Mouse (Mus musculus): ENCODE data around the gene Zeb2. TPM values are rescaled to one million over a fixed set of nuclear protein-coding genes. Genes with fewer than 3 reads are reported as not detected.

Zeb2 gene
- polyA plus RNA-seq, 1 experiment from 2014 or later: 48.7 TPM

DNA sequence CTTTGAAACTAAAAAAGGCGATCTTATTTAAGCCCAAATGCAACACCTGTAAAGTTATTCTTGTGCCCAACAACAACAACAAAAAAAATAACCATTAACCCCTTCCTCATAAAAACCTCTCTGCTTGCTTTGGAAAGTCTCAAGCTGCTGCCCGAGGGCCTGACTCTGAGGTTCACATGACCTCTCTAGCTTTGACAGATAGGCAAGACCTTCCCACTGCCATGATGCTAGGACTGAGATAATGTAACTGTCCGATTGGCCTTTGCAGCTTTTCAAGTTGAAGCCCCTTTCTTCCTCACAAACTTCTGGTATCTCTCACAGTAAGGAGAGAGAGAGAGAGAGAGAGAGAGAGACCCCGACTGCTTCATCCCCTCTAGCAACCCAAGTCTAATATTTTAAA lies 16.2 kb downstream of the Zeb2 start:
- 61% methylated on average over 4 of the region's 4 CpGs for WGBS
- Histone ChIP-seq H3K4me3 (no peak overlapping the region), H3K27me3 (ENCODE audit: low read depth, poor library complexity, severe bottlenecking) (no peaks in the 10 kb centered on the region), H3K4me1 (peaks cover 100% of the 10 kb centered on the region), H3K9me3 (replicated peaks) (no peaks in the 10 kb centered on the region), H3K27ac (replicated peaks) (peak overlapping the region; percentile 100), H3K36me3 (peaks cover 23% of the 10 kb centered on the region)
- DNase-seq (ENCODE audit: low spot score): peak; percentile 9

GRCm38 (mm10) chr2:45100628-45101027 lies 16.6 kb downstream of the Zeb2 start:
- no peak for DNase-seq (ENCODE audit: low spot score)

GRCm38 (mm10) chr2:45100017-45100416 lies 17.2 kb downstream of the Zeb2 start:
- Histone ChIP-seq H3K4me3 (no peak overlapping the region), H3K27me3 (ENCODE audit: low read depth, poor library complexity, severe bottlenecking) (no peaks in the 10 kb centered on the region), H3K27ac (replicated peaks) (peak overlapping the region; percentile 100), H3K36me3 (peaks cover 17% of the 10 kb centered on the region), H3K4me1 (peaks cover 100% of the 10 kb centered on the region), H3K9me3 (replicated peaks) (no peaks in the 10 kb centered on the region)
- 75% methylated on average over 4 of the region's 4 CpGs for WGBS
- DNase-seq (ENCODE audit: low spot score): peak; percentile 7

More at GRCm38 (mm10) chr2:45100628-45101027, 16.6 kb downstream of the Zeb2 start:
- Histone ChIP-seq H3K36me3 (peaks cover 22% of the 10 kb centered on the region), H3K4me1 (peaks cover 100% of the 10 kb centered on the region), H3K4me3 (no peak overlapping the region), H3K27me3 (ENCODE audit: low read depth, poor library complexity, severe bottlenecking) (no peaks in the 10 kb centered on the region), H3K9me3 (replicated peaks) (no peaks in the 10 kb centered on the region), H3K27ac (replicated peaks) (peak overlapping the region; percentile 100)
- WGBS: 67% methylated on average over 7 of the region's 7 CpGs

- H3K36me3 ChIP-seq: peaks cover 22% of the 10 kb centered on the region
- DNase-seq (ENCODE audit: low spot score): peak; percentile 8
- H3K27ac ChIP-seq (replicated peaks): peak overlapping the region; percentile 69; the same call in 1 of the 2 replicates
- no peaks in the 10 kb centered on the region for H3K9me3 ChIP-seq (replicated peaks)
- peaks cover 100% of the 10 kb centered on the region for H3K4me1 ChIP-seq
- H3K27me3 ChIP-seq (ENCODE audit: low read depth, poor library complexity, severe bottlenecking): no peaks in the 10 kb centered on the region
- WGBS: 81% methylated on average over 4 of the region's 4 CpGs
- H3K4me3 ChIP-seq: no peak overlapping the region
Measured at GRCm38 (mm10) chr2:45099081-45099480, 18.1 kb downstream of the Zeb2 start.

- peaks cover 100% of the 10 kb centered on the region for H3K4me1 ChIP-seq
- peak; percentile 26 for DNase-seq (ENCODE audit: low spot score)
- no peaks in the 10 kb centered on the region for H3K9me3 ChIP-seq (replicated peaks)
- peak overlapping the region; percentile 85 for H3K27ac ChIP-seq (replicated peaks)
- peak overlapping the region; percentile 28; the same call in 1 of the 2 replicates for H3K4me3 ChIP-seq
- whole genome bisulfite sequencing: 4% methylated on average over 5 of the region's 5 CpGs
- H3K36me3 ChIP-seq: peaks cover 33% of the 10 kb centered on the region
- H3K27me3 ChIP-seq (ENCODE audit: low read depth, poor library complexity, severe bottlenecking): no peaks in the 10 kb centered on the region
Measured at GRCm38 (mm10) chr2:45097969-45098368, 19.2 kb downstream of the Zeb2 start.

DNA sequence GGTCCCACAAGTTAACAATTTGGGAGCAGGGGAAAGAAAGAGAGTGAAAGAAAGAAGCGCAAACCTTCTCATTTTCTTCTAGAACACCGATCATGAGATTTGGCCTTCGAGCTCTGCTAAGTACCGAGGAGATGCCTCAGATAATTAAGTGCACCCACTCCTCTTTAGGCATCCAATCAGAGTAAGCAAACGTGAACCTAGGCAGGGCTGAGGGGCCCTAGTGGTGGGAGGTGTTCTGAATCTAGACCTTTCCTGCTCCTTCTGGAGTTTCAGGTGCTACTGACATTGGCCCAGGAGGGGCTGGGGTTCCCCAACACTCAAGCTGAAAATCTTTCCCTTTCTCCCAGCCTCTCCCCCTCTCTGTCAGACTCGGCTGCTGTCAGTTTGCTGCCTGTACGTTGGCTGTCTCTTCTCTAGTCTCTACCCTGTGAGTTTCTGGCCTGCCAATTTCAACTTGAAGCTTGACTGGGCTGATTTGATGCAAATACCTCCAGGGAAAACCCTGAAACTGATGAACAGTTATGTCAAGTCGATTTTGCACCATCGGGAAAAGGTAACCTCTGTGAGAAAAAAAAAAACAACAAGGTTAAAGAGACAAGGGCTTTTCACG lies 20.5 kb downstream of the Zeb2 start:
- Histone ChIP-seq H3K27me3 (ENCODE audit: low read depth, poor library complexity, severe bottlenecking) (no peaks in the 10 kb centered on the region), H3K4me1 (peaks cover 96% of the 10 kb centered on the region), H3K9me3 (replicated peaks) (no peaks in the 10 kb centered on the region), H3K4me3 (peak overlapping the region; percentile 37; the same call in 1 of the 2 replicates), H3K27ac (replicated peaks) (peak overlapping the region; percentile 85), H3K36me3 (peaks cover 45% of the 10 kb centered on the region)
- WGBS: 25% methylated on average over 10 of the region's 10 CpGs
- peak; percentile 37 for DNase-seq (ENCODE audit: low spot score)

- H3K4me1 ChIP-seq: peaks cover 96% of the 10 kb centered on the region
- peak overlapping the region; percentile 37; the same call in 1 of the 2 replicates for H3K4me3 ChIP-seq
- no peaks in the 10 kb centered on the region for H3K27me3 ChIP-seq (ENCODE audit: low read depth, poor library complexity, severe bottlenecking)
- DNase-seq (ENCODE audit: low spot score): peak; percentile 66
- H3K9me3 ChIP-seq (replicated peaks): no peaks in the 10 kb centered on the region
- peaks cover 54% of the 10 kb centered on the region for H3K36me3 ChIP-seq
- 11% methylated on average over 9 of the region's 9 CpGs for WGBS
- H3K27ac ChIP-seq (replicated peaks): peak overlapping the region; percentile 85
Measured at GRCm38 (mm10) chr2:45095825-45096224, 21.4 kb downstream of the Zeb2 start.

DNA sequence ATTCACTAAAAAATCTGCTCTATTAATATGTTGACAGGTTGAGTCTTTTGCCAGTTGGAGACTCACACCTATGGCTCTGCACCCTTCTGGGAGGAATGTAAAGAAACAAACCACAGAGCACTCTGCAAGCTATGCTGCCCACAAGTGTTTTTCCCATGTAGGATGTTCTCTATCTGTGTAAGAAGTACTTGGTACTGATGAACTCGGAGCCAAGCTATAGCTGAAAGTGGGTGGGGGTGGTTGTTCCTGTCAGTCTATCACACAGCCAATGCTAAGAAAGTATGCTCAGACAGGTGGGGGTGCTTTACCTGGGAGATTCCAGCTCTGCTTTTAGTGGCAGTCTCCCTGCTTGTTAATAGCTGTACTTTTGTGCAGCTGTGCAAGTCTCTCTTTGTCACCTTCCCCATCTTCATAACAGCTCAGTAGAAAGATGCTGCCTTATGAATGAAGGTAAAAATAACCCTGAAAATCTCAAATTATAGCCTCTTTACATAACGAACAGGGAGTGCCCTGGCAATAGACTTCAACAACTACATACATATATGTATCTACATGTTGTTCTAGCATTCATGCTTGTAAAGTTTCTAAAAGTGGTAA lies 22.7 kb downstream of the Zeb2 start:
- H3K4me1 ChIP-seq: peaks cover 96% of the 10 kb centered on the region
- no peak for DNase-seq (ENCODE audit: low spot score)

GRCm38 (mm10) chr2:45093479-45093878 lies 23.7 kb downstream of the Zeb2 start:
- Histone ChIP-seq H3K36me3 (peaks cover 51% of the 10 kb centered on the region), H3K27me3 (ENCODE audit: low read depth, poor library complexity, severe bottlenecking) (no peaks in the 10 kb centered on the region), H3K27ac (replicated peaks) (peak overlapping the region; percentile 85), H3K4me1 (peaks cover 96% of the 10 kb centered on the region), H3K9me3 (replicated peaks) (no peaks in the 10 kb centered on the region), H3K4me3 (no peak overlapping the region)
- no peak for DNase-seq (ENCODE audit: low spot score)
- 90% methylated on average over 7 of the region's 7 CpGs for WGBS

More for the DNA sequence above, 22.7 kb downstream of the Zeb2 start:
- H3K4me3 ChIP-seq: no peak overlapping the region
- H3K36me3 ChIP-seq: peaks cover 54% of the 10 kb centered on the region
- WGBS: 69% methylated on average over 2 of the region's 2 CpGs
- no peaks in the 10 kb centered on the region for H3K27me3 ChIP-seq (ENCODE audit: low read depth, poor library complexity, severe bottlenecking)
- H3K9me3 ChIP-seq (replicated peaks): no peaks in the 10 kb centered on the region
- peak overlapping the region; percentile 85 for H3K27ac ChIP-seq (replicated peaks)

- Histone ChIP-seq H3K4me3 (no peak overlapping the region), H3K4me1 (peaks cover 96% of the 10 kb centered on the region)
- no peak for DNase-seq (ENCODE audit: low spot score)
Measured at GRCm38 (mm10) chr2:45092654-45093053, 24.5 kb downstream of the Zeb2 start.

DNA sequence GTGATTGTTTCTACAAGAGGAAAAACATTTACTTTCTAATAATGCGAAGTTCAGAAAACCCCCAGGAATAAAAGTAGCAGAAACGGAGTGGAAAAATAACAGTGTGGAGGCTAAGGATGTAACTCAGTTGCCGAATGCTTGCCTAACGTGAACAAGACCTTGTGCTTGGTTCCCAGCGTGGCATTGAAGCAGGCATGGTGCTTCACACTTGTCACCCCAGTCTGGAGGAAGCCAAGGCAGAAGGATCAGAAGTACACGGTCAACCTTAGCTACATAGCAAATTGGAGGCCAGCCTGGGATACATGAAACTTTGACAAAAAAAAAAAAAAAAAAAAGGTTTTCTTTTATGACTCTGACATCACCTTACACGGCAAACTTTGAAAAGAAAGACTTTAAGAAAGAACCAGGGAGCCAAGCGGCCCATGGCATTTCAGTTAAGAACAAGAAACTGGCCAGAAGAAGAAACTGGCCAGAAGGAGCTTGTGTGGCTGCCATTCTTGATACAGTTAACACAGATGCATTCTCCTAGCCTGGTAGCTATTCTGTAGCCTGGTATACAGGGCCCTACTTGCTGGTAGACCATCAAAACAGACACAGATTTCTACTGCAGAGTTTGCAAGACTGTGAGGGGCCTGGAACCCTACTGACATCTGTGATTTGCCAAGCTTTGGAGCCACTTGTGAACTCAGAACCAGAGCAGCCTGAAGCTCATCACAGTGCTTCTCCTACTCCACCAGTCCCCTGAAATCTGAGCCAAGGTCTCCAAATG lies 26.5 kb downstream of the Zeb2 start:
- Histone ChIP-seq H3K4me3 (no peak overlapping the region), H3K36me3 (peaks cover 57% of the 10 kb centered on the region), H3K4me1 (peaks cover 95% of the 10 kb centered on the region), H3K27me3 (ENCODE audit: low read depth, poor library complexity, severe bottlenecking) (no peaks in the 10 kb centered on the region), H3K27ac (replicated peaks) (peak overlapping the region; percentile 78; the same call in 1 of the 2 replicates), H3K9me3 (replicated peaks) (no peaks in the 10 kb centered on the region)
- no peak for DNase-seq (ENCODE audit: low spot score)
- 89% methylated on average over 8 of the region's 8 CpGs for WGBS

More at GRCm38 (mm10) chr2:45092654-45093053, 24.5 kb downstream of the Zeb2 start:
- no peaks in the 10 kb centered on the region for H3K9me3 ChIP-seq (replicated peaks)
- no peaks in the 10 kb centered on the region for H3K27me3 ChIP-seq (ENCODE audit: low read depth, poor library complexity, severe bottlenecking)
- peaks cover 51% of the 10 kb centered on the region for H3K36me3 ChIP-seq
- WGBS: 93% methylated on average over 5 of the region's 5 CpGs
- H3K27ac ChIP-seq (replicated peaks): no peak overlapping the region

DNA sequence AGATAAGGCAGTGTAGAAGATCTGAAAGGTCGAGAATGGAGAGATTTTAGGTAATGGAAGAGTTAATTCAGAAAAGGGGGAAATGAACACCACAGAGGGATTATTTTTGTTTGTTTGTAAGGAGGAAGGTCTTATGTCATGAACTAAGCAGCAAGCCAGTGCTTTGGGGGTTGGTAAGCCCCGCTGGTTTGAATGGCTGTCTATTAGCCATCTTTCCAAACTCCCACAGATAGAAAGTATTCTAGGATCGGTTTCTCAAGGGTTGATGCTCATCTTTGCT lies 28.0 kb downstream of the Zeb2 start:
- no peaks in the 10 kb centered on the region for H3K27me3 ChIP-seq (ENCODE audit: low read depth, poor library complexity, severe bottlenecking)
- DNase-seq (ENCODE audit: low spot score): no peak
- H3K36me3 ChIP-seq: peaks cover 66% of the 10 kb centered on the region
- H3K27ac ChIP-seq (replicated peaks): peak overlapping the region; percentile 78
- 37% methylated on average over 3 of the region's 3 CpGs for WGBS
- peaks cover 89% of the 10 kb centered on the region for H3K4me1 ChIP-seq
- H3K4me3 ChIP-seq: peak overlapping the region; percentile 3; the same call in 1 of the 2 replicates
- H3K9me3 ChIP-seq (replicated peaks): no peaks in the 10 kb centered on the region

Data from midbrain, embryonic 10.5 days (tissue).